Mouse (Mus musculus): ENCODE measurements around the gene Vmn1r130. TPM values are rescaled to one million over a fixed set of nuclear protein-coding genes. Genes with fewer than 3 reads are reported as not detected.
"Not testable (repeated sequence)": the region's sequence is repeated elsewhere in the genome, so short reads cannot be mapped to it uniquely, and the experiment has no call there.

Vmn1r130 gene
- not detected in 2 replicates for total RNA-seq (2012; rRNA removed)

GRCm38 (mm10) chr7:21511480-21511879 lies at the start of gene Vmn1r130:
TSS of gene Vmn1r130 (plus strand) at chr7:21511780.
- H3K9me3 ChIP-seq (ENCODE audit: control insufficient read depth, insufficient read depth, low read depth, low read length); H3K36me3 ChIP-seq (ENCODE audit: control insufficient read depth, insufficient read depth, low read length, poor library complexity, severe bottlenecking); in situ Hi-C loops (cut with MboI; ENCODE audit: low sequenced_read_pairs in 2 of 2, unreplicated experiment in 2 of 2); DNase-seq (ENCODE audit: low read depth, low spot score); H3K27ac ChIP-seq (ENCODE audit: insufficient read depth, low read depth, low read length, poor library complexity, severe bottlenecking); H3K4me3 ChIP-seq (ENCODE audit: insufficient read depth in 1 of 2, low read depth in 1 of 2, low read length in 2 of 2, poor library complexity in 1 of 2, severe bottlenecking in 1 of 2); H3K4me1 ChIP-seq (ENCODE audit: control insufficient read depth in 2 of 2, insufficient read depth in 2 of 2, low read length in 2 of 2, poor library complexity in 1 of 2); H3K9ac ChIP-seq (ENCODE audit: insufficient read depth, low read depth, low read length, poor library complexity, severe bottlenecking): not testable (repeated sequence)

- in situ Hi-C loops (cut with MboI; ENCODE audit: low sequenced_read_pairs in 2 of 2, unreplicated experiment in 2 of 2); H3K36me3 ChIP-seq (ENCODE audit: control insufficient read depth, insufficient read depth, low read length, poor library complexity, severe bottlenecking): not testable (repeated sequence)
Measured at GRCm38 (mm10) chr7:21545990-21546389, 34.4 kb downstream of the Vmn1r130 start, which contains the start of gene Vmn1r131. TSS of gene Vmn1r131 (minus strand) at chr7:21546090.

More at GRCm38 (mm10) chr7:21545990-21546389, 34.4 kb downstream of the Vmn1r130 start, which contains the start of gene Vmn1r131:
- DNase-seq (ENCODE audit: low read depth, low spot score); H3K27ac ChIP-seq (ENCODE audit: insufficient read depth, low read depth, low read length, poor library complexity, severe bottlenecking); H3K4me1 ChIP-seq (ENCODE audit: control insufficient read depth in 2 of 2, insufficient read depth in 2 of 2, low read length in 2 of 2, poor library complexity in 1 of 2); H3K9me3 ChIP-seq (ENCODE audit: control insufficient read depth, insufficient read depth, low read depth, low read length); H3K9ac ChIP-seq (ENCODE audit: insufficient read depth, low read depth, low read length, poor library complexity, severe bottlenecking); H3K4me3 ChIP-seq (ENCODE audit: insufficient read depth in 1 of 2, low read depth in 1 of 2, low read length in 2 of 2, poor library complexity in 1 of 2, severe bottlenecking in 1 of 2): not testable (repeated sequence)

Other genes starting within 250 kb of the Vmn1r130 start
- gene Vmn1r125, start 239.6 kb upstream of the Vmn1r130 start, total RNA-seq (2012; rRNA removed) = not detected in 2 replicates
- not detected in 2 replicates for gene Vmn1r126, start 210.3 kb upstream of the Vmn1r130 start, total RNA-seq (2012; rRNA removed)
- gene Vmn1r127, start 191.9 kb upstream of the Vmn1r130 start, total RNA-seq (2012; rRNA removed) = not detected in 2 replicates
- gene Vmn1r128, start 162.4 kb upstream of the Vmn1r130 start, total RNA-seq (2012; rRNA removed) = not detected in 2 replicates
- not detected in 2 replicates for gene Vmn1r129, start 150.5 kb upstream of the Vmn1r130 start, total RNA-seq (2012; rRNA removed)
- not detected in 2 replicates for gene Gm6882, start 79.0 kb upstream of the Vmn1r130 start, total RNA-seq (2012; rRNA removed)
- gene Vmn1r131, start 34.3 kb downstream of the Vmn1r130 start, total RNA-seq (2012; rRNA removed) = not detected in 2 replicates
- gene Vmn1r132, start 102.3 kb downstream of the Vmn1r130 start, total RNA-seq (2012; rRNA removed) = not detected in 2 replicates
- gene Gm4175, start 249.7 kb downstream of the Vmn1r130 start, total RNA-seq (2012; rRNA removed) = not detected in 2 replicates

All from ES-E14 (cell line).